Mouse (Mus musculus) megakaryocyte-erythroid progenitor cell, adult 5-6 weeks (primary cell): Measurements from ENCODE around the gene Camsap2. TPM values are rescaled to one million over a fixed set of nuclear protein-coding genes. Genes with fewer than 3 reads are reported as not detected.

Source experiments
- ATAC-seq: replicated peaks from 2 replicates; pipeline ENCODE4 v1.8.0; 2016; ENCODE audit warnings: mild to moderate bottlenecking, inconsistent platforms; ENCODE audit not compliant: severe bottlenecking, poor library complexity, low FRiP score, low TSS enrichment
- total RNA-seq, 2 experiments: library from RNA; stranded (forward) in 1 of 2; stranded (reverse) in 1 of 2; fragments of 200-1000, 215-1000 nt in 1 of 2; fragments of >200 nt in 1 of 2; fragmentation: Nextera tagmentation in 1 of 2; gene quantifications; 2 replicates each; pipeline ENCODE4 v1.2.3; 2014 to 2017

Camsap2 gene
- total RNA-seq, 2 experiments from 2014 or later: 45.6 to 64.4 TPM

GRCm38 (mm10) chr1:136266127-136266526 is 79.8 kb downstream of the Camsap2 start:
- ATAC-seq: no peak

GRCm38 (mm10) chr1:136263355-136263754 is 82.5 kb downstream of the Camsap2 start:
- no peak for ATAC-seq

GRCm38 (mm10) chr1:136260635-136261238 is 85.2 kb downstream of the Camsap2 start, which contains the start of gene Gpr25:
Gpr25 (minus strand) TSS chr1:136260873.
- no peak for ATAC-seq

GRCm38 (mm10) chr1:136259893-136260634 is 85.8 kb downstream of the Camsap2 start:
- no peak for ATAC-seq

- no peak for ATAC-seq
Observed at GRCm38 (mm10) chr1:136259543-136259892, 86.4 kb downstream of the Camsap2 start.

- ATAC-seq: no peak
Observed at GRCm38 (mm10) chr1:136258495-136258894, 87.4 kb downstream of the Camsap2 start.

GRCm38 (mm10) chr1:136255657-136256056 is 90.2 kb downstream of the Camsap2 start:
- ATAC-seq: no peak

- peak; percentile 70 for ATAC-seq
Observed at GRCm38 (mm10) chr1:136255174-136255573, 90.7 kb downstream of the Camsap2 start.

- ATAC-seq: no peak
Observed at GRCm38 (mm10) chr1:136254503-136255065, 91.3 kb downstream of the Camsap2 start.

- peak; percentile 17; the same call in 1 of the 2 replicates for ATAC-seq
Observed at GRCm38 (mm10) chr1:136253472-136253871, 92.4 kb downstream of the Camsap2 start.

GRCm38 (mm10) chr1:136249662-136250061 is 96.2 kb downstream of the Camsap2 start:
- no peak for ATAC-seq

- ATAC-seq: 0 out of 2 replicates have a peak, but pooled peaks have one; percentile 34
Observed at GRCm38 (mm10) chr1:136247393-136247792, 98.5 kb downstream of the Camsap2 start.

GRCm38 (mm10) chr1:136244469-136244868 is 101.4 kb downstream of the Camsap2 start:
- ATAC-seq: no peak

- no peak for ATAC-seq
Observed at GRCm38 (mm10) chr1:136241801-136242200, 104.1 kb downstream of the Camsap2 start.

GRCm38 (mm10) chr1:136238495-136238894 is 107.4 kb downstream of the Camsap2 start:
- no peak for ATAC-seq

- peak; percentile 29; the same call in 1 of the 2 replicates for ATAC-seq
Observed at GRCm38 (mm10) chr1:136234595-136235092, 111.3 kb downstream of the Camsap2 start.

- ATAC-seq: peak; percentile 73
Observed at GRCm38 (mm10) chr1:136233892-136234594, 111.9 kb downstream of the Camsap2 start, which contains the start of gene Inava. Inava (minus strand) TSS chr1:136234264.

GRCm38 (mm10) chr1:136232986-136233790 is 112.7 kb downstream of the Camsap2 start:
- ATAC-seq: no peak
